Mouse (Mus musculus): ENCODE results near the gene Fancc. TPM values are rescaled to one million over a fixed set of nuclear protein-coding genes. Genes with fewer than 3 reads are reported as not detected.
"Not testable (repeated sequence)": the region's sequence is repeated elsewhere in the genome, so short reads cannot be mapped to it uniquely, and the experiment has no call there.

Fancc gene
- total RNA-seq, 4 experiments from 2014 or later: 2.0 to 2.4 (median 2.1) TPM

DNA sequence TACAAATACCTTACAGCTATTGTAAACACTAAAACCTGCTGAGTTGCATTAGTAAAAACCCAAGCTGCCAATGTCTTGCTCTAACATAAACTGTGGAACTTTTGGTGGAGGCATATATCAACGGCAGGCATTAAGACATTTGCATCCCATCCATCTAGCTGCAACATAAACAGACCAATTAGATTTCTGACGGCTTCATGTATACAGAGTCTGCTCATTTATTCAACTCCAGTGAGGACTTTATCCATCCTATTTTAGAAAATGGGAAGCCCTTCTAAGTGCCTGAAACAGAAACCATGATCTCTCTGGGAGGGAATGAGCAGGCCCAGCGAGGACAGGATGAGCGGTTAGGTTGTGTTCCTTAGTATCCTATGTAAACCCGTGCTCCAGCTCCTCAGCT is 18.5 kb upstream of the Fancc start:
- no peak for DNase-seq (ENCODE audit: low spot score in 2 of 2)

DNA sequence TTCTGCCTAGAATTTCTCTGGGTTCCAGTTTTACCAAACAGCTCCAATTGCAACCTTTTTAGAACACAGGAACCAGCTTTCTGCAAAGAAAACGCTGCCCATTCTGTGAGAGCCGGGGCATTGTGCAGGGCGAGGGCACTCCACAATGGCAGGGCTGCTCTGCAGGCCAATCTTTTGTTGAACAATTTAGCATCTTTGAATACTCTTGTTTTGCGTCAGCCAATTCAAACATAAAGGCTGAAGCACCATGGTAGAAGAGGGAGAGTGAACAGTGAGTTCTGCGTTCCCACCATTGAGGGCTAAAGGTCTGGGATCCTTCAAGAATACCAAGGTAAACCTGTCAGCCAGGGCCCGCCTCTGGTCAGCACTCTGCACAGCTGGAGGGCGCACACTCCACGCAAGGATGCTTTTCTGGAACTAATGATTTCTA is 17.9 kb upstream of the Fancc start:
- DNase-seq (ENCODE audit: low spot score in 2 of 2): no peak

DNA sequence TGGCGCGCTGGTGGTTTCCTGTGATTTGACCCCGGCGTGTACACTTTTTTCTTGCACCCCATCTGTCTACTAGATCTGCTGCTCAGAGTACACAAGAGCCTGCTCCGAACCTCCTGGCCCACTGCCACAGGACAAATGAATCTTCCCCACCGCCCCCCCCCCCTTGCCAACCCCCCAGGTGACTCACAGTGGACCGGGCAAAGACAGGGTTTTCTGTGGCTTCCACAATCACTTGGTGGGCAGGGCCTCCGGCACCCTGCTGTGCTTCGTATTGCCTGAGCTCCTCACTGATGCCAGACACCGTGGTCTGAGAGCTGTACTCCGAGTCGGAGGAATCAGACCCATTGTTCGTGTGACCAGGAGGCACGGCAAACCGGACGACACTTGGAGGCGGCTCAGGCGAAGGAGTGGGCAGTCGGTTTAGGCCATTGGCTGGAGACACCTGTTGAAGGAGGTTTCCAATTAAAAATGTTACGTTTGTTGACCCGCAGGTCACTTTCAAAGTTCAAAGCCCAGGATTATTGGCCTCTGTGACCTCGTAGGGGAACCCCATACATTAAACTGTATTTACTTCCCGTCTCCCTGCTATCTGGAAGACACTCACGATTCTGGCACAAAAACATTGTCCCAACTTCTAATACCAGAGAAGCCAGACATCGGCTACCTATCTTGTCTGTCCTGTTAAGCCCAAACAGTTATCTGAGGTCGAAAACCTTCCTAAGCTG is 16.5 kb upstream of the Fancc start:
- DNase-seq (ENCODE audit: low spot score in 2 of 2): no peak

DNA sequence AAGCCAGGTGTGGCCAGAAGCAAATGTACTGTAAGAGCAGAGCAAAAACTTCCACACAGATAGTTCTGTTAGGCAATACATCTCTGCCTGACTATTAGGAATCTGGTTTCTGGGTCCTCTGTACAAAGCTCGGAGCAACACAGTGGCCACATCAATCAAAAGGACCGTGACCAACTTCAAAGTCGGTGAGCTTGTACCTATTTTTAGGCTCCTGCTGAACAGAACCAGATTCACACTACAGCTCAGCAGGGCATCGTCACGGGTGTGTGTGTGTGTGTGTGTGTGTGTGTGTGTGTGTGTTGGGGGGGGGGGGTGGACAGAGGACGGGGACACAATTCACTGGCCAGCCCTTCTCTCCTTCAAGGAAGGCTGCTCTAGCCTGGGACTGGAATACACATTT is 15.3 kb upstream of the Fancc start:
- DNase-seq (ENCODE audit: low spot score in 2 of 2): no peak

DNA sequence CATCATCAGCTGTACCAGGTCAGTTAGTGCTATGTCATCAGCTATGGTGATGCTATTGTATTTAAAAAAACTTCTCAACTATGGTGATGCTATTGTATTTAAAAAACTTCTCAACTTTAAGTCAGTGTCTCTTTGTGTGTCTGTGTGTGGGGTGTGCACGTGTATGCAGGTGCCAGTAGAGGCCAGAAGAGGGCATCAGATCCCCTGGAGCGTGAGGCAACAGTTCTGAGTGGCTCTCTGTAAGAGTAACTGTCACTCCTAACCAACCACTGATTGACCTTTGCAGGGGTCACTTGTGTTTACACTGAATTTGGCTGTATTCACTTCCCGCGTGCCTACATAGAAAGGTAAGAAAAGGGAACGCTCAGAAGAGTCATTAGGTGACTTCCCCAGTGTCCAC is 10.7 kb upstream of the Fancc start:
- DNase-seq (ENCODE audit: low spot score in 2 of 2): no peak

DNA sequence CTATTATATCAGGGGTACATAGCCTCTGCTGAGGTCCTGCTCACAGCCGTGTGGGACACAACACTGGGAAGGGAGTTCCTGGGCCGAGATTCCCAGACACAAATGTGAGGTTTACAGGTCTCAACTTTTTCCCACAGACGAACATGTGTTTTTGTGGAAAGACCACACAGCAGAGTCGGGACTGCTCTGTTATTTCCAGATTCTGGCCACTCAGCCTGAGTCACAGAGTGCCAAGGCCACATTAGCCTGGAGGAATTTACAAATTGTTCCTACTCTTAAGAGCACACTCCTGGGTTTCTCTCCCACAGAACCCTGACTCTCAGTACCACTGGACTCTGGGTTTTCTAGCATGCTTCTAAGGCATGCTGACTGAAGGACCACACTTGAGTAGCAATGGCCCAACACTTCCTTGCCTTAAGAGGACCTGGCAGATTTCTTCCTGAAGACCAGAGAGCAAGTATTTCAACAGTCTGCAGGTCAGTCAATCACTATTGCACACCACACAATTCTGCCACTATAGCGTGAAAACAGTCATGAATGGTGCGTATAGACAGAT is 10.0 kb upstream of the Fancc start:
- no peak for DNase-seq (ENCODE audit: low spot score in 2 of 2)

DNA sequence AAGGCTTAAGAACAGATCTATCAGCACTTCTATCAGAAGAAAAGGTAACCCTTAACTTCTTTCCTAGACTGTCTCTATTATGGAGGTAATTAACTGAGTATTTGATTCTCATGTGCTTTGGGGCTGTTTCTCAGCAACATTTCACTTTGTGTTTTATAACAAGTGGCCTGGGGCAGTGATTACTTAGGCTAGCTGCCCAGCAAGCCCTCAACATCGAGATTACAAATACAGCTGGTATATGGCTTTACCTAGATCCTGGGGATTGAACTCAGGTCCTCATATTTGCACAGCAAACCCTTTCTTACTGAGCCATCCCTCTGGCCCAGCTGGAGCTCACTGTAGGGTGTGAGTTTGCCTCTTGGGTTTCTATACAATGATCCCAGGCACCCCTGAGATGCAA is 9.3 kb upstream of the Fancc start:
- no peak for DNase-seq (ENCODE audit: low spot score in 2 of 2)

DNA sequence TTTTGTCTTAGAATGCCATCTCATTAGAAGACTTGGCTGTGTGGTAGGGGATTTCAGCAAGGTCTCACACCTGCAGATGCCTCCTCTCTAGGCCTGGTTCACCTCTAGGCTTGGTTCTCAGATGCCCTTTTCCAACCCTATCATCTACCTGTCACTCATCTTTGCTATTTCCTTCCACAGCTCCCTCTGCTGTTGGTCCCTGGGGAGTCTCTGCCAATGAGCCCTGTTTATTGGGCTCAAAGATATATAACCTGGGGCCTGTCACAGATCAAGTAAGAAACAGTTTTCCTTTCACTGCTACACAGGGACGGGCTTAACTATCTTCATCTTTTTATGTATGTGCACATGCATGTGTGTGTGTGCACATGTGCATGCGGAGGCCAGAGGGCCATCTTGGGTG is 5.3 kb upstream of the Fancc start:
- no peak for DNase-seq (ENCODE audit: low spot score in 2 of 2)

DNA sequence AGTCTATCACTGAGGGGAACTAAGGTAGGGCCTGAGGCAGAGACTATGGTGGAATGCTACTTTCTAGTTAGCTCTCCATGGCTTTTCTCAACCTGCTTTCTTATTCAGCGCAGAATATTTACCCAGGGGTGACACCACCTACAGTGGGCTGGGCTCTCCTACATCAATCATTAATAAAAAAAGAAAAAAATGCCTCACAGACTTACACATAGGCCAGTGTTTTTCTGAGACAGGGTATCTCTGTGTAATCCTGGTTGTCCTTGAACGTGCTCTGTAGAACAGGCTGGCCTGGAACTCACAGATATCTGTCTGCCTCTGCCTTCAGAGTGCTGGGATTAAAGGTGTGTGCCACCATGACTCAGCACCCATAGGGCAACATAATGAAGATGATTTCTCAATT is 2.4 kb upstream of the Fancc start:
- no peak for DNase-seq (ENCODE audit: low spot score in 2 of 2)

DNA sequence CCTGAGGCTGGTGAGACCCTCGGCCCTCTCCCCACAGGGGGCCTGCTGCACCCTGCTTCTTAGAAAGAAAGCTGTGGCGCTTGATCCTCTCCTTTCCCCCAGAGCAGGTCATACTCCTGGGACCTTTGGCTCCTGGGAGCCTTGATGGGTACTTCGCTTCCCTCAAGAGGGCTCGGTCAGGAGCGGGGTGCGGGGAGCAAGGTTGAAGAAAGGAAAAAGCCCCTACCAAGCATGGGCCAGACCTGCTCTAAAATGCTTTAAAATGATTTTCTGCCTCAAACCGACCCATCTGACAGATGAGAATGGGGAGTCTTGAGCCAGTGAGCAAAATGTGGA is 9.4 kb downstream of the Fancc start:
- no peak for DNase-seq (ENCODE audit: low spot score in 2 of 2)

DNA sequence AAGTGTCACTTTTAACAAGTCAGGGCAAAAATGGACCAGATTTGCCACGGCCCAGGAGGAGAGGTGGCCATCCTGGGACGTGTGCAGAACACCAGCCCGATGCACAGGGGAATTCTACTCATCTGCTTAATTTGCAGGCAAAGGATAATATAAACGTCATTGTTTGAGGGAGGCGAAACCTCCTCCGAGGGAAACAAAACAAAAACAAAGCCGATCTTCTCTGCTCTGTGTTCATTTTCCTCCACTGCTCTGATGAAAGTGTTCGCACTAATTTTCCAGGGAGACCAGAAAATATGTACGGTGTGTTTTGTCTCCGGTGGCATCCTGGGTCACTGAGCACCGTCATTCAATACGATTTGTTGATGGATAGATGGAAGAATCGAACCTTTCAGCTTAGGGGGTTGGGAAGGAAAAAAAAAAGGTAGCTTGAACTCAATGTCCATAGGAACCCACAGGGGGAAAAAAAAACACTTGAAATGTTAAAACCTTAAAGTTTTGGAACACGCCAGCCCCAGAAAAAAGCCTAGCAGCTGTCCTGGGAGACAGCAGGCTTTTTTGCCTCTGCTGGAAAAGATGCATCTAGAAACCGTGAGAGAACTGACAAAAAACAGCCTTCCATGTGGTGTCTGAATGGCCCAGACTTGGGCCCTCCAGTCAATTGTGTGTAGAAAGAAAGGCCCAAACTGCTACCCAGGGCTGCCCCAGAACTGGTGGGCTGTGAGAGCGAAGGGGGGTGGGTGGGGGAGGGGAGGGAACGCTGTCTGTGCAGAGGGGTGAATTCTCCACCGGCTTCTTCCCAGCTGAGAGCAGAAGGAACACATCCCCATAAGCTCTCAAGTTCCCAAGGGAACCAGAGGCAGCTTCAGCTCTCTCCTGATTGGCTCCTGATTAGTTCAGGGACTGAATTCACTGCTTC is 10.0 kb downstream of the Fancc start:
- DNase-seq (ENCODE audit: low spot score in 2 of 2): no peak

DNA sequence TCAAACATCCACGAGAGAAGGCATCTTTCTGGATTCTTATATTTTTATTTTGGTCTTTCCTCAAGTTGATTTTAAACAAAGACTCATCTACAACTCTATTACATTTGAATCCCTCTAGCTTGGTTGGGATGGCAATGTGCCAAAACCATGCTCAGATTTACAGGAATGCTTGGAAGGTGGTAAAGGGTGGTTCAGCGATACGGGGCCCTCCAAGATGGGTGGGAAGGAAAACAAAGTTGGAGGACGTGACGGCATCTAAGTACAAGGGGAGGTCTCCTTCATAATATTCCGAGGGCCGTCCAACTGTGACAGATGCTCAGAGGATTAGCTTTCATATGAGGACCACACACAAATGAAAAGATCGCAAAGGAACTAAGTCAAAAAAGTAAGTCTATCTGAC is 21.7 kb downstream of the Fancc start:
- DNase-seq (ENCODE audit: low spot score in 2 of 2): no peak

DNA sequence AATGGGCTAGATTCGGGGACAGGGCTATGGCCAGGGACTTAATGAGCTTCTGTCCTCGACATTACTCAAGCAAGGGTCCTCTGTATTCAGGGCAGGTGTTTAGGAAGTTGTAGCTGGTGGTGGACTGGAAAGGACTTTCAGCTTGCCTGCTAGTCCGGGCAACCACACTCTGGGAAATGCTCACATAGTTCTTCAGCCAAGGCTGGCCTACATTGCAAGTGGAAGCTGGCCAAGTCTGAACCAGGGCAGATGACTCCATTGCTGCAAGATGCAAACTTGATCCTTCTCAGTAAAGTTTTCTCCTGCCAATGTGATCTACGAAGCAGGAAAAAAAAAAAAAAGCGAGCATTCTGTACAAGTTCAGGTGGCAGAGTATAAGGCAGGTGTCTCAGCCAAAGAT is 44.2 kb downstream of the Fancc start:
- DNase-seq (ENCODE audit: low spot score in 2 of 2): peak in 1 of 2 experiments; percentile 5

DNA sequence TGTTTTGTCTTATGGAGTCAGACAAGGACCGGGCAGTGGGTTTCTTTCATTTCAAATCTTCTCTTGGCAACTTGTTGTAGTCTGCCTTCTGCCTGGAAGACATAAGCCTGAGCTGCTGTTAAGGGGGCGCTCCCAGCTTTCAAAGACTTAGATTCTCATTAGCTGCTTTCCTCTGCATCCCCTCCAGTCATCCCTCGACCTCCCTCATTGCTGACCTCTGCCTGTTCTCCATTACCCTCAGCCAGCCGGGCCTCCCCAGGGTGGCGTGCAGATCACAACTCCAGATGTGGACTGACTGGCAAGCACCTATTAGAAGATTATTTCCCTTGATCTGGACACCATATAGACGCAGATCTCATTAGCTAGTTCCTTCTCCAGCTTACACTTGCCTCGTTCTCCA is 45.9 kb downstream of the Fancc start:
- no peak for DNase-seq (ENCODE audit: low spot score in 2 of 2)

DNA sequence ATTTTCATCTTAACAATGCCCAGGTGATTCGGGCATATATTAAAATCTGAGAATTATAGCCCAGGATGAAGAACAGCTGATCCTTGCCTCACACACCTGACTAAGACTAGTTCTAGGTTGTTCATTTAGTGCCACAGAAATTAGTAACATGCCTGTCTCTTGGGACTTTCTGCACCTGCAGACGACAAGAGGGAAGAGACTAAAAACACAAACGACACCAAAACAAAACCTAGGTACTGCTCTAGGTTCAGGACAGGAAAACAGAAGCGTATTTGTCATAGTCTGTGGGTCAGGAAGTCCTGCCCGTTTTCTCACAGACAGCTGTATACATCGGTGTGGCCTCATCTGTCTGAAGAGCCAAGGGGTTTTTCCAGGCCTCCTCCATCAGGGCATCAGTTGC is 51.7 kb downstream of the Fancc start:
- no peak for DNase-seq (ENCODE audit: low spot score in 2 of 2)

DNA sequence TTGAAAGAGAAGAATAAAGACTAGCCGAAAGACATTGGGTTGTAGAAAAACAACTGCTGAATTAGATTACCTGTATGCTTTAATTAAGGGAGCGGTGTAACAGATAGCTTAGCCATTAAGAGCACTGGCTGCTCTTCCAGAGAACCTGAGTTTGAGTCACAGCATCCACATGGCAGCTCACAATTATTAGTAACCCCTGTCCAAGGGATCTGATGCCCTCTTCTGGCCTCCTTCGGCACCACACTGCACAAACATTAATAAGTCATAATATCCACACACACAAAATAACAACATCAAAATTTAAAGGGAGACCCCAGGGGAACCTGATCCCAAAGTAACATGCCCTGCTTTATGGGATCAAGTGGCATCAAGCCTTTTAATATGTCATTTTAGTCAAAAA is 64.3 kb downstream of the Fancc start:
- DNase-seq (ENCODE audit: low spot score in 2 of 2): no peak

DNA sequence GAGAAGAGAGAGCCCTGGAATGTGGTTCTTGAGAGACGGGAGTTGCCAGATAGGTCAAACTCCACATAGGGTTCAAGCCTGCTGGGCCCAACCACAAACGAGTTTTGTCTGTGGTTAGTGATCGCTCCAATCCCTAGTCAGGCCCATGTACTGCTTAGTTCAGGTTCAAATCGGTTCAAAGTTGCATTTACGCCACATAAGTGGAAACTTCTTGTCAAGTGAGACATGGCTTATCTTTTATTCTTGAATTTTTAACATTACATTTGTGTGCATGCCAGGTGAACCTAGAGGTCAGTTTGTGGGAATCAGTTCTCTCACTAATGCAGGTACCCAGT is 65.3 kb downstream of the Fancc start:
- no peak for DNase-seq (ENCODE audit: low spot score in 2 of 2)

DNA sequence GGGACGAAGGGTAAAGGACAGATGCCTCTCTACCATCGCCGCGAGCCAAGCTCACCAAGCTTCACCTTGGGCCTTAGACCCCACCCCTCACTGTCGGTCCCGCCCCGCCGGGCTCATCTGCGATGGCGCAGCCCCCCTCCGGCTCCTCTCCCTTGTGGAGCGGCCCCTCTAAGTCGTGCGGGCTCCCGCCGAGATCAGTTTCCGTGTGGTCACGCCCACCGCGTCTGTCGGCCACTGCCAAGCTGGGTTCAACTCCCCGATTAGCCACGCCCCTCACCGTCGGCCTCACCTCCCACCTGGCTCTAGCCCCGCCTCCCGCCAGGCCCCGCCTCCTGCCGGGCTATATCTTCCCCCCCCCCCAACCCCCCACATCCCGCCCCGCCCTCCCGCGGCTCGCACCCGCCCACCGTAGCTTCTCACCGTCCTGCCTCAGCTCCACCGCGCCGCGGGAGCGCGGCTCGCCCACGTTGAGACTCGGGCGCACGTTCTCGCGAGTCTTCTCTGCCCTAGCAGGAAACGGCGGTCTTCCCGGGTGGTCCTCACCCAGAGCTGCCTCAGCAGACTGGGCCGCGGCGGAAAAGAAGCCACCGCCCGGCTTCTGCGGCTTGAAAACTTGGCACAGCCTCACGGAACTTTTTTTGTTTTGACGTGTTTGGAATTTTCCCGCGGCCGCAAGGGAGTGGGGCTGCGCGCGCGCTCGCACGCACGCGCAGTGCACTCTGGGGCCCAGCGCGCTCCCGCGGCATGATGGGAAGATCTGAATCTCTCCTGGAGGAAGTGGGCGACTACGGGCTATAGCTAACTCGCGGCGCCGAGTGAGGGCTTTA is 65.8 kb downstream of the Fancc start:
- DNase-seq (ENCODE audit: low spot score in 2 of 2): peak; percentile 83 to 90

DNA sequence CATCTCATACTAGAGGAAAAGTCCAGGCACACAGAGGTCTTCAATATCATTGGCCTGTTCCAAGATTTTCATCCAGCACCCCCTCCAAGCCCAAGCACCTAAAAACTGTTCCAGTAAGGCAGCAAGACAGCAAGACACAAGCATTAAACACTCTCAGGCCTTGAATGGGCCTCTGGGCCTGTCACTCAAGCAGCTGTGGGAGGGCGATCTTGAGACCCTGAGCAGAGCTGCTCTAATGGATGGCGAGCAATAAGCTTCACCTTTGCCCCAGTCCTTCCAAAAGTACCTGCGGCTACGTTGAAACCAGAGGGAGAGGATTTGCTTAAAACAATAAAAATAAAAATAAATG is 66.4 kb downstream of the Fancc start:
- DNase-seq (ENCODE audit: low spot score in 2 of 2): no peak

DNA sequence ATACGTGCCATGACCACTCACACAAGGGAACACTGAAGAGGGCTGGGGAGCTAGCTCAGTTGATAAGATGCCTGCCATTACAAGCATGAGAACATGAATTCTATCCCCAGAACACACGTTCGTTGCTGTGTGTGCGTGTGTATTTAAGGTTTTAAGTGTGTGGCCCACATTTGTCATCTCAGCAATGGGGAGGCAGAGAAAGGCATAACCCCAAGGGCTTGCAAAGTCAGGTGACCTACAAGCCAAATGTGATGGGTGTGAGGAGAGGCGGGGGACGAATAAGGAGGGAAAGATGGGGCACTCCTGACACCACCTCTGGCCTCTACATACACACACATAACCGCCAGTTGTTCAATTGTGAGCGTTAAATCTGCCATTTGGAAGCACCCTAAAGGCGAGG is 66.9 kb downstream of the Fancc start:
- no peak for DNase-seq (ENCODE audit: low spot score in 2 of 2)

DNA sequence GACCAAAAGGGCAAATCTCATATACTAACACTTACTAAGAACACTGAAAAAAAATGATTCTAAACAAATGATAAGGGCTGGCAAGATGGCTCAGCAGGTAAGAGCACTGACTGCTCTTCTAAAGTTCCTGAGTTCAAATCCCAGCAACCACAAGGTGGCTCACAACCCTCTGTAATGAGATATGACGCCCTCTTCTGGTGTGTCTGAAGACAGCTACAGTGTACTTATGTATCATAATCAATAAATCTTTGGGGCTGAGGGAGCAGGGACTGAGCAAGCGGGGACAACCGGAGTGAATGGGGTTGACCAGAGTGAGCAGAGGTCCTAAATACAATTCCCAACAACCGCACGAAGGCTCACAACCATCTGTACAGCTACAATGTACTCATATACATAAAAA is 68.9 kb downstream of the Fancc start:
- not testable (repeated sequence) for DNase-seq (ENCODE audit: low spot score in 2 of 2)

DNA sequence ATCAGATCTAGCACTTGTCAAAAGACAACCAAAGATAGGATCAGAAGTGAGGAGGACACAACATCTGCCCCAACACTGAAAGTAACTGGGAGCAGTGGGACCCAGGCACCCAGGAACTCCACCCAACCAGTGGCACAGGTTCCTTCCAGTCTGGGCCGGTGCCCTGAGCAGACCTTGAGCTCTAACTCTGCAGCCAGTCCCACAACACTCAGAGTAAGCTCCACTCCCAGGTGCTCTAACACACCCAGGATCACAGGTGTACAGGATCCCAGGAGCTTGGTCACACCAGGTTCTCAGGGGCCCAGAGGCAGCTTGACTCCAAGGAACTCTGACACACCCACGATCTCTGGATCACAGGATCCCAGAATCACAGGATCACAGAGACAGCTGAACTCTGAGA is 74.0 kb downstream of the Fancc start:
- no peak for DNase-seq (ENCODE audit: low spot score in 2 of 2)
